Mouse (Mus musculus): Measurements from ENCODE around the gene Snx10. TPM values are rescaled to one million over a fixed set of nuclear protein-coding genes. Genes with fewer than 3 reads are reported as not detected.

The Snx10 gene
- polyA plus RNA-seq, 1 experiment from 2014 or later: 21.4 TPM

DNA sequence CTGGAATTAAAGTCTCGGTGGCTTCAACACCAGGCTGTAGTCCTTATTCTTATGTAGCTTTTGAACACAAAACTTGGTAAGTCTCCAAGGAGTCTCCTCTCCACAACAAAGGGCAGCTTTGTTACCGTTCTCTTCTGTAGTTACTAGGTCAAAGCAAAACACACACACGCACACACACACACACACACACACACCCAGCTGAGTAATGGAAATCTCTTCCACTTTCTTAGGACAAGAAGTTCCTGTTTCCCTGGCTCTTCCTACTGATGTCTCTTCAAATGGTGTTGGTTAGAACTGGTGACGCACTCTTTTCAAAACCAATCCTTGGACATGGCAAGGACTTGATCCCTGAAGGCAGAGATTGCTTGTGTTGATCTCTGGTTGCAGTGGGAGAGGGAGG lies 87.9 kb downstream of the Snx10 start:
- H3K4me3 ChIP-seq: no peak overlapping the region
- no peaks in the 10 kb centered on the region; the same call in 1 of the 2 replicates for H3K27me3 ChIP-seq (replicated peaks)
- H3K36me3 ChIP-seq: no peaks in the 10 kb centered on the region
- no peaks in the 10 kb centered on the region for H3K9me3 ChIP-seq (replicated peaks)
- no peak for ATAC-seq (ENCODE audit: insufficient number of reproducible peaks, low FRiP score)
- no peak overlapping the region for H3K27ac ChIP-seq (ENCODE audit: poor library complexity, severe bottlenecking)
- H3K9ac ChIP-seq: no peak overlapping the region
- 0 out of 2 replicates have a peak overlapping the region, but pooled peaks have one; percentile 89 for H3K4me2 ChIP-seq
- H3K4me1 ChIP-seq (replicated peaks): peaks cover 4% of the 10 kb centered on the region
- WGBS: 78% methylated on average over 4 of the region's 4 CpGs

DNA sequence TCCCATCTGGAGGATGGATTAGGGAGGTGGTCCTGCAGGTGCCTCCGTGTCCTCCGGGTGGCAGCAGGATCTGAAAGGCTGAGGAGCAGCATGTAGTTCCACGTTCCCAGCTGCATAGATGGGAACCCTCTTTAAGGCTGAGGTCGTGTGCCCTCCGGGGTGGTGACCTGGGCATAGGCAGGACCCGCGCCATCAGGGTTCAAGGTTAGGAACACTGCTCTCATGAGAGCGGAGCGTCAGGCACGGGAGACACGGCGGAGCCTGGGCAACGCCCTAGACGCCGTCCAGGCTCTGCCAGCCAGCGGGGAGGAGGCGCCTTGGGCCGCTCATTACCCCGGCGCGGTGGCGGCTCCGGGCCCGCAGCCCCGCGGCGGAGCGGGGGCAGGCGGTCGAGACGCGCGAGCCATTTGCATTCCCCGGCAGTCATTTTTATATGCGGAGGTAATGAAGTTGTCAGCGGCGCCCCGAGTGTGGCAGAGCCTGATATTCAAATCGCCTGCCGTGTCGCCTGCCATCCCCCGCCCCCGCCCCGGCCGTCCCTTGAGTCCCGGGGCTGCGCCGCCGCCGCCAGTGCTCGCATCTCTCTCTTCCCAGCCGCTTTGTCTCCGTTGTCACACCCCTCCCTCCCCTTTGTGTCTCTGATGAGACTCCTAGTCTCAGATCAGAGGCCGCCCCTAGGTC lies 88.8 kb downstream of the Snx10 start:
- WGBS: under 1% methylated on average over 53 of the region's 54 CpGs

DNA sequence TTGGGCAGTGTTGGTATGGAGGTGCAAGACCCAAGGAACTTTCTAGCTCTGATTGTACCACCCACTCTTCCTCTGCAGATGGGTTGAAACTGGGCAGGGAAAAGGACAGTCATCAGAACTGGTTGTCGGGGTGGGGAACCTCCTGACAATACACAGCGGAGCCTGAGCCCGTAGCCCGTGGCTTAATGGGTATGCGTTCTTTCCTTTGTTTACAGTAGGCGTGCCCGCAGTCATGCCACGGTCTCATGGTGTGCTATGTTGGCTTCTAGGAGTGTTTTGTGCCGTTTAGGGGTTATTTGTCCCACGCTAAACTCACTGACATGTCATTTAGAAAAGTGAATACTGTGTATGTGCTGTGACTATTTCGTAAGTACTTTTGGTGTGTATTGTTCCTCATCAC lies 90.0 kb downstream of the Snx10 start:
- H3K4me1 ChIP-seq (replicated peaks): no peaks in the 10 kb centered on the region; the same call in 1 of the 2 replicates
- H3K4me2 ChIP-seq: no peak overlapping the region
- no peak overlapping the region for H3K4me3 ChIP-seq
- WGBS: 79% methylated on average over 11 of the region's 11 CpGs
- no peaks in the 10 kb centered on the region for H3K9me3 ChIP-seq (replicated peaks)
- no peaks in the 10 kb centered on the region for H3K36me3 ChIP-seq
- H3K27me3 ChIP-seq (replicated peaks): no peaks in the 10 kb centered on the region; the same call in 1 of the 2 replicates
- ATAC-seq (ENCODE audit: insufficient number of reproducible peaks, low FRiP score): no peak
- no peak overlapping the region for H3K27ac ChIP-seq (ENCODE audit: poor library complexity, severe bottlenecking)
- no peak overlapping the region for H3K9ac ChIP-seq

More for the DNA sequence above, 88.8 kb downstream of the Snx10 start:
- H3K9me3 ChIP-seq (replicated peaks): no peaks in the 10 kb centered on the region
- peak overlapping the region; percentile 63 for H3K4me3 ChIP-seq
- H3K9ac ChIP-seq: peak overlapping the region; percentile 72
- H3K27me3 ChIP-seq (replicated peaks): no peaks in the 10 kb centered on the region; the same call in 1 of the 2 replicates
- H3K36me3 ChIP-seq: no peaks in the 10 kb centered on the region
- H3K4me1 ChIP-seq (replicated peaks): no peaks in the 10 kb centered on the region; the same call in 1 of the 2 replicates
- H3K4me2 ChIP-seq: peak overlapping the region; percentile 89
- H3K27ac ChIP-seq (ENCODE audit: poor library complexity, severe bottlenecking): no peak overlapping the region
- peak; percentile 76 for ATAC-seq (ENCODE audit: insufficient number of reproducible peaks, low FRiP score)

DNA sequence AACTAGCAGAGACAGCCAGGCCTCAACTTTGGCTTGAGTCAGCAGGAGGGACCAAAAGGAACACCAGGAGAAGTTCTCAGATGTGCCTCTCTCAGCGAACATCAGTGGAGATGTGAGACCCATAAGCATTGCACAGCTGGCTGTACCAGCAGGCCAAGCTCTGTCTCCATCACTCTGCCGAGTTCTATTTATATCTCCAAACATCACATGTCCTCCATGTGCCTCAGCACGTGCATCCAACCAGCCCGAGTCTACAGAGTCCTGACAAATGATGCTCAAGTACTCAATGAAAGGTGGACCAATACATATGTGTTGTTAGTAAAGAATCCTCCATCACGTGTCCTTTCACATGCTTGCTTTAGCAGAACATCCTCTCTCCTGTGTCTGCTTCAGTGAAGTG lies 103.1 kb downstream of the Snx10 start:
- Histone ChIP-seq H3K27ac (ENCODE audit: poor library complexity, severe bottlenecking) (no peak overlapping the region), H3K36me3 (no peaks in the 10 kb centered on the region), H3K9ac (no peak overlapping the region), H3K4me2 (no peak overlapping the region), H3K9me3 (replicated peaks) (no peaks in the 10 kb centered on the region), H3K4me1 (replicated peaks) (peaks cover 10% of the 10 kb centered on the region; the same call in 1 of the 2 replicates), H3K27me3 (replicated peaks) (no peaks in the 10 kb centered on the region), H3K4me3 (no peak overlapping the region)
- ATAC-seq (ENCODE audit: insufficient number of reproducible peaks, low FRiP score): no peak
- WGBS: 69% methylated on average over 5 of the region's 5 CpGs

DNA sequence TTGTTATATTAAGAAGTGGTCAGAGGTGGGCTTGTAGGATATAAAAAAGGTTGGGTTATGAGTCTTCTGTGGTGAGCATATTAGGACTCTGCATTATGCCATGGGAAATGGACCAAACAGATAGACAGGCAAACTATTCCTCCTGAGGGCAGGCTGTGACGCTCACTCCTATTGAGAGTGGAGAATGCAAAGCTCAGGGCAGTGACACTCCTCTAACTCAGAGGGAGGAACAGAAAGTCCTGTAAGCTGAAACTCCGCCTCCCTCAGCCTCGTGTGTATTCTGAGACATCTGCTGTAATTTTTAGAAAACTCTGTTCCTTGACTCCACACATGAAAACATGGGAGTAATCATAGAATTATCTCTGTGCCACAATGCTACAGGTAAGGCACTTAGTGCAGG lies 106.0 kb downstream of the Snx10 start:
- no peak for ATAC-seq (ENCODE audit: insufficient number of reproducible peaks, low FRiP score)
- Histone ChIP-seq H3K36me3 (no peaks in the 10 kb centered on the region), H3K27ac (ENCODE audit: poor library complexity, severe bottlenecking) (no peak overlapping the region), H3K4me3 (no peak overlapping the region), H3K27me3 (replicated peaks) (no peaks in the 10 kb centered on the region), H3K4me1 (replicated peaks) (peaks cover 25% of the 10 kb centered on the region), H3K9ac (no peak overlapping the region), H3K9me3 (replicated peaks) (no peaks in the 10 kb centered on the region), H3K4me2 (no peak overlapping the region)
- WGBS: 46% methylated on average over 3 of the region's 3 CpGs

DNA sequence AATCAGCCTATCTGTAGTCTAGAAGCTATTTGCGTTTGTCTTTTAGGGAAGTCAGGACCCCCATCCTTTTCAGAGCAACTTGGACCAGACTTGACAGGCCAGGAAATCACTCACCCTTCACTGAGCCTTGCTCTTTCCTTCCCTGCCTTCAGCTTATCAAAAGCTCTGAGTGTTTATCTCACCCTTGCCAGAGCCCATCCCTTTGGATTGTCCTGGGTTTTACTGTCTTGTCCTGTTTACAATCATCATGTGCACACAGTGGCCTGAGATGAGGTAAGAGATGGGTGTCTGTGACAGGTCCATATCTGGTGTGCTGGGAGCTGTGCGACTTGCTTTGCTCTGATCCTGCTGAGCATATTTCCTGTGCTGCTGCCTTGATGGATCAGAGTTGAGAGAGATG lies 106.5 kb downstream of the Snx10 start:
- Histone ChIP-seq H3K9me3 (replicated peaks) (no peaks in the 10 kb centered on the region), H3K9ac (no peak overlapping the region), H3K27me3 (replicated peaks) (no peaks in the 10 kb centered on the region), H3K4me1 (replicated peaks) (peaks cover 25% of the 10 kb centered on the region), H3K27ac (ENCODE audit: poor library complexity, severe bottlenecking) (no peak overlapping the region), H3K4me3 (no peak overlapping the region), H3K36me3 (no peaks in the 10 kb centered on the region), H3K4me2 (no peak overlapping the region)
- 0 out of 2 replicates have a peak, but pooled peaks have one; percentile 27 for ATAC-seq (ENCODE audit: insufficient number of reproducible peaks, low FRiP score)
- WGBS: 27% methylated on average over 2 of the region's 2 CpGs

DNA sequence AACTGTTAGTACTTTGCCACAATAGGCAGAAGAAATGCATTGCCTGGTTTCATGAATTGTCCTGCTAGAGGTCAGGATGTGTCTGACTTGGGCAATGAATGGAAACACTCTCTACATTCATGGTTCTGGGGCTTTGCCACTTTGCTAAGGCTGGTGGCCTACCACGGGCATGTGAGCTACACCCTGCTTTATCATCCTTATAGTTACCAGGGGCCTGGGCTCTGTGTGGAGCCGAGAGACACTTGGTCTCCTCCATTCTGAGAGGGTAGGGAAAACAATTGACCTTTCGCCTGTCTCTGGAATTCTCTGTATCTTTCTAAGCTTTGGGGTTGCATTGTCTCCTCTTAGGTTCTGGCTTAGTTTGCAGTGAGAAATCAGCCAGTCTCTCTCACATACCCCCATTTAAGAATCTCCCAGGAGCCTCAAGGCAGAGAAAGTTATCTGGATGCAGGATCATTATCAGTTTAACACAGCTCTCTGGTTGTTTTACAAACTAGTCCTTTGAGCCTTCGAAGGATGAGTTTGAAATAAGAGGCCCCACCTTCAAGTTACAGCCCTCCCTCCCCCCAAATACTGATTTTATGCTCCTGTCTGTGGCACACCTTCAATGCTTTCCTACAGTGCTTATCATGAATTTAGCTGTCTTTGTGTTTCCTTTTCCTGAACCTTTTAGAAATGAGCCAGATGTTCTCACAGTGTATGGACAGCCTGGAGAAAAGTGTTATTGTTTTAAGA lies 109.4 kb downstream of the Snx10 start:
- WGBS: 26% methylated on average over 4 of the region's 4 CpGs
- Histone ChIP-seq H3K9me3 (replicated peaks) (no peaks in the 10 kb centered on the region), H3K27me3 (replicated peaks) (no peaks in the 10 kb centered on the region), H3K9ac (no peak overlapping the region), H3K36me3 (no peaks in the 10 kb centered on the region), H3K4me2 (peak overlapping the region; percentile 46), H3K4me1 (replicated peaks) (peaks cover 25% of the 10 kb centered on the region), H3K27ac (ENCODE audit: poor library complexity, severe bottlenecking) (peak overlapping the region; percentile 74), H3K4me3 (no peak overlapping the region)
- ATAC-seq (ENCODE audit: insufficient number of reproducible peaks, low FRiP score): no peak

DNA sequence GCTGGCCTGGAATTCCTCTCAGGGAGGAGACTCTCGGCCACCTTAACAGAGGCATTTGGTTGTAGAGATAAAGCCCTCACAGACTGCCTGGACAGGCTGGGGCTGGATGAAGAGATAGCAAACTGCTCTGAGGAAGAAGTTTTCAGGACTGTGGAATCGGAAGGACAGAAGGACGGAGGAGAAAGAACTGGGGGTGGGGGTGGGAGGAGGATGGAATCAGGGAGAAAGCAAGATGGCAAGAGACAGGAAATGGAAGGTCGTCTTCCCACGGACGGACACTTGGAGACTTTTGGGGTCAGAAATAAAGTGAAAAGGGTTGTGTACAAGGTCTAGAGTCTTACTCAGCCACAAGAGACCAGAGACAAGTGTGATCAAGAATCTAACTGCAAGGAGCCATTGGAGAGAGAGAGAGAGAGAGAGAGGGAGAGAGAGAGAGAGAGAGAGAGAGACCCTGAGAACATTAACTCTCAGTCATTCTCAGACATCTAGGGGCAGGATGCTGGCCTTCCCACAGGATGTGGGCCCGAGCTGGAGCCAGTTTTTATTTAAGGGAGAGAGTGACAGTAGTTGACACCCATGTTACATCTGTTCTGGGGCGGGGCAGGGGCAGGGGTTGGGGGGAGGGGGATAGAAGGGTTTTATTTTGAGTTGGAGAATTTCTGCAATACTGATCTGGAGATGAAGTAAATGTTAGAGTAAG lies 110.1 kb downstream of the Snx10 start:
- peak; percentile 86 for ATAC-seq (ENCODE audit: insufficient number of reproducible peaks, low FRiP score)
- Histone ChIP-seq H3K4me1 (replicated peaks) (peaks cover 25% of the 10 kb centered on the region), H3K4me2 (peak overlapping the region; percentile 46), H3K9ac (no peak overlapping the region), H3K9me3 (replicated peaks) (no peaks in the 10 kb centered on the region), H3K4me3 (no peak overlapping the region), H3K36me3 (no peaks in the 10 kb centered on the region), H3K27ac (ENCODE audit: poor library complexity, severe bottlenecking) (peak overlapping the region; percentile 74), H3K27me3 (replicated peaks) (no peaks in the 10 kb centered on the region)
- 15% methylated on average over 8 of the region's 8 CpGs for WGBS

DNA sequence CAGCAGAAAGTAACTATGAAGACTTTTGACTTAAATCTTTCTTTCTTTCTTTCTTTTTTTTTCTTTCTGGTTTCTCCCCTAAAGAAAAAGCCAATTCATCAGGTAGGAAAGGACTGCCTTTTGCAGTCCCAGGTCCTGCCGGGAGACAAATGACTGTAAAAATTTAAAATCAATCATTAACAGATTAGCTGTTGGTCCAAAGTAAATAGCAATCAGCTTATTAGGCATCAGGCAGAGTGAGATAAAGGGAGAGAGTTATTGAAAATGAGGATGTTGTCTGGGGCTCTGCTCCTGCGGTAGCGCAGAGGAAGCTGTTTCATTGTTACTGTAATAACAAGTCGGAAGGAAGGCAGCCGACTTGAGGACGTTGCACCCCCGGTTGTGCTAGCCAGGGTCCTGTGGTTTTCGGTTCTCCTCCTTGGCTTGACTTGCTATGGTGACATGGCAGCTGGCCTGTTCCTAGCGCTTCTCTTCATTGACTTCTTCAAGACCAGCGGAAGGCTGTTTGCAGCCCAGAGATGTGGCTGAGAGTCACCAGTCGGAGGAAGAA lies 112.4 kb downstream of the Snx10 start:
- peaks cover 17% of the 10 kb centered on the region for H3K4me1 ChIP-seq (replicated peaks)
- H3K9ac ChIP-seq: no peak overlapping the region
- no peak overlapping the region for H3K4me2 ChIP-seq
- no peak overlapping the region for H3K27ac ChIP-seq (ENCODE audit: poor library complexity, severe bottlenecking)
- ATAC-seq (ENCODE audit: insufficient number of reproducible peaks, low FRiP score): no peak
- no peaks in the 10 kb centered on the region for H3K27me3 ChIP-seq (replicated peaks)
- no peak overlapping the region for H3K4me3 ChIP-seq
- no peaks in the 10 kb centered on the region for H3K9me3 ChIP-seq (replicated peaks)
- WGBS: 59% methylated on average over 11 of the region's 11 CpGs
- H3K36me3 ChIP-seq: no peaks in the 10 kb centered on the region
